Mouse (Mus musculus): ENCODE measurements at regions not wholly inside any gene's neighbourhood (a gene's known extent, or its start where the extent isn't known, plus 50 kb on each side); places are given as distances from the start of the nearest gene placed in this dataset.

DNA sequence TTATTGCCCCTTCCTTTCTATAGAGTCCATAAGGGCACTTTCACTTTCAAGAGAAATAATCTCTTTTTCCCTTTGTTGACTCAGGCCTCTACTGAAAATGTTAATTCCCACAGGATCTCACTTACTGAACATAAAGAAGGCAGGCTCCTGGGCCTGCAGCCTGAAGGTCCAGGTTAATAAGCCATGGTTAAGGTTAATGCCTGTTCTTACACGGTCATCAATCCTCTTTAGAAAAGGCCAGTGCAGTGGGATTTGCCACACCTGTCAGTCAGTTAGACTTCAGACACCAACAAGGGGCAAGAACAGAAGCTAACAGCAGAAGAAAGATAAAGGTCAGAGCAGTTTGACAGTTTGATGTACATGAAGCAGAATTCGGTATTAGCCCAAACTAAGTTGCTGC lies 288.6 kb downstream of the Fam84b start:
- no peak for TF ChIP-seq CTCF (IDR thresholded peaks at IDR 0.05; ENCODE audit: insufficient read depth, low read length)
- no peak for DNase-seq
- Histone ChIP-seq H3K4me3 (replicated peaks; ENCODE audit: extremely low read depth, low read depth, low read length) (no peak overlapping the region), H3K4me1 (ENCODE audit: control insufficient read depth, insufficient read depth, low read length) (no peaks in the 10 kb centered on the region)
- WGBS, result 63% methylated on average over 2 of the region's 2 CpGs

GRCm38 (mm10) chr15:60560641-60561040 lies 292.9 kb downstream of the Fam84b start:
- Histone ChIP-seq H3K4me1 (ENCODE audit: control insufficient read depth, insufficient read depth, low read length) (no peaks in the 10 kb centered on the region), H3K4me3 (replicated peaks; ENCODE audit: extremely low read depth, low read depth, low read length) (no peak overlapping the region)
- WGBS, result 95% methylated on average over 1 of the region's 1 CpGs
- no peak for TF ChIP-seq CTCF (IDR thresholded peaks at IDR 0.05; ENCODE audit: insufficient read depth, low read length)
- no peak for TF ChIP-seq POLR2A (IDR thresholded peaks at IDR 0.05; ENCODE audit: borderline replicate concordance, extremely low read depth, low read depth, low read length)
- no peak for DNase-seq

- 89% methylated on average over 2 of the region's 2 CpGs for WGBS
- TF ChIP-seq POLR2A (IDR thresholded peaks at IDR 0.05; ENCODE audit: borderline replicate concordance, extremely low read depth, low read depth, low read length), result no peak
- no peak for TF ChIP-seq CTCF (IDR thresholded peaks at IDR 0.05; ENCODE audit: insufficient read depth, low read length)
- Histone ChIP-seq H3K4me1 (ENCODE audit: control insufficient read depth, insufficient read depth, low read length) (no peaks in the 10 kb centered on the region), H3K4me3 (replicated peaks; ENCODE audit: extremely low read depth, low read depth, low read length) (no peak overlapping the region)
- no peak for DNase-seq
Observed at GRCm38 (mm10) chr15:60555691-60556090, 297.9 kb downstream of the Fam84b start.

GRCm38 (mm10) chr15:60554587-60554986 lies 299.0 kb downstream of the Fam84b start:
- H3K4me3 ChIP-seq (replicated peaks; ENCODE audit: extremely low read depth, low read depth, low read length), result no peak overlapping the region
- WGBS, result 36% methylated on average over 1 of the region's 1 CpGs
- H3K4me1 ChIP-seq (ENCODE audit: control insufficient read depth, insufficient read depth, low read length), result no peaks in the 10 kb centered on the region
- no peak for DNase-seq
- TF ChIP-seq CTCF (IDR thresholded peaks at IDR 0.05; ENCODE audit: insufficient read depth, low read length), result no peak

DNA sequence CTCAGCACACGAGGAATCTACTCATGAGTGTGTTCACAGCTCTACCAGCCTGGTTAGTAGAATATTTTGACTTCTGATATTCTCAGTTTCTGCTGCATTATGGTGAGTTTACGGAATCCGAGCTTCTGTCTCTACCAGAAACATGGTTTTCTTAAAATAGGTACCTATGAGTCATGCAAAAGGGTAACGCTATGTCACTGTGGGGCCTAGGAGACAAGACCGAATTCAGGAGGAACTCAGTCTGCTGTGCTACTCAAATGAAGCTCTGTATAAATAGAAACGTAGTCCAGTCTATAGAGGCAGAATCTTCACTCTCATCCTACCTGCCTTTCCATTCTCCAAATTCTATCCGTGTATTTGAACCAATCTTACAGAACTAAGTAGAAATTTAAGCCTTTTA lies 305.5 kb downstream of the Fam84b start:
- DNase-seq, result no peak
- TF ChIP-seq CTCF (IDR thresholded peaks at IDR 0.05; ENCODE audit: insufficient read depth, low read length) (no peak), POLR2A (IDR thresholded peaks at IDR 0.05; ENCODE audit: borderline replicate concordance, extremely low read depth, low read depth, low read length) (no peak)
- WGBS, result 84% methylated on average over 7 of the region's 7 CpGs
- Histone ChIP-seq H3K4me1 (ENCODE audit: control insufficient read depth, insufficient read depth, low read length) (no peaks in the 10 kb centered on the region), H3K4me3 (replicated peaks; ENCODE audit: extremely low read depth, low read depth, low read length) (no peak overlapping the region)

- Histone ChIP-seq H3K4me3 (replicated peaks; ENCODE audit: extremely low read depth, low read depth, low read length) (no peak overlapping the region), H3K4me1 (ENCODE audit: control insufficient read depth, insufficient read depth, low read length) (no peaks in the 10 kb centered on the region; the same call in 1 of the 2 replicates)
- TF ChIP-seq CTCF (IDR thresholded peaks at IDR 0.05; ENCODE audit: insufficient read depth, low read length) (no peak), POLR2A (IDR thresholded peaks at IDR 0.05; ENCODE audit: borderline replicate concordance, extremely low read depth, low read depth, low read length) (no peak)
- no peak for DNase-seq
- WGBS, result 89% methylated on average over 4 of the region's 4 CpGs
Observed at GRCm38 (mm10) chr15:60537191-60537590, 316.4 kb downstream of the Fam84b start.

- Histone ChIP-seq H3K4me3 (replicated peaks; ENCODE audit: extremely low read depth, low read depth, low read length) (no peak overlapping the region), H3K4me1 (ENCODE audit: control insufficient read depth, insufficient read depth, low read length) (no peaks in the 10 kb centered on the region; the same call in 1 of the 2 replicates)
- no peak for TF ChIP-seq CTCF (IDR thresholded peaks at IDR 0.05; ENCODE audit: insufficient read depth, low read length)
- no peak for TF ChIP-seq POLR2A (IDR thresholded peaks at IDR 0.05; ENCODE audit: borderline replicate concordance, extremely low read depth, low read depth, low read length)
- peak; percentile 6 for DNase-seq
- WGBS, result 46% methylated on average over 9 of the region's 9 CpGs
Observed at GRCm38 (mm10) chr15:60534701-60535100, 318.9 kb downstream of the Fam84b start.

DNA sequence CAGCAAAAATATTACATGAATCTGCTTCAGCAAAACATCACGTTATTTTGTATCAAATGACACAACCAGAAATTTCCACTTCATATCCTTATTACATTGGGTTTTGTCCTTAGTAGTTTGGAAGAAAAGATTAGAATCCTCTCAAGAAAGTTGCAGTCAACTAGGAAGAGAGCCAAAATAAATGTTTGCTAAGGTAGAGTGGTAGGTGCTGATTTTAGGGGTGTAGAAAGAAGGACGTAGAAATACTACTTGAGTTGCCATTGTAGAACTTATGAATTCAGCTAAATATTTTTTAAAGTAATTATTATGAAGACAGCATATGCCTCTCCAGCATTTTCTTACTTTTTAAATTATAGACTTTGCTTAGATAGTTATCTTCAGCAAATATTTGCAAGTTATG lies 336.8 kb downstream of the Fam84b start:
- no peak for DNase-seq
- Histone ChIP-seq H3K4me1 (ENCODE audit: control insufficient read depth, insufficient read depth, low read length) (no peaks in the 10 kb centered on the region), H3K4me3 (replicated peaks; ENCODE audit: extremely low read depth, low read depth, low read length) (no peak overlapping the region)
- WGBS, result 68% methylated on average over 2 of the region's 2 CpGs
- TF ChIP-seq POLR2A (IDR thresholded peaks at IDR 0.05; ENCODE audit: borderline replicate concordance, extremely low read depth, low read depth, low read length) (no peak), CTCF (IDR thresholded peaks at IDR 0.05; ENCODE audit: insufficient read depth, low read length) (no peak)

DNA sequence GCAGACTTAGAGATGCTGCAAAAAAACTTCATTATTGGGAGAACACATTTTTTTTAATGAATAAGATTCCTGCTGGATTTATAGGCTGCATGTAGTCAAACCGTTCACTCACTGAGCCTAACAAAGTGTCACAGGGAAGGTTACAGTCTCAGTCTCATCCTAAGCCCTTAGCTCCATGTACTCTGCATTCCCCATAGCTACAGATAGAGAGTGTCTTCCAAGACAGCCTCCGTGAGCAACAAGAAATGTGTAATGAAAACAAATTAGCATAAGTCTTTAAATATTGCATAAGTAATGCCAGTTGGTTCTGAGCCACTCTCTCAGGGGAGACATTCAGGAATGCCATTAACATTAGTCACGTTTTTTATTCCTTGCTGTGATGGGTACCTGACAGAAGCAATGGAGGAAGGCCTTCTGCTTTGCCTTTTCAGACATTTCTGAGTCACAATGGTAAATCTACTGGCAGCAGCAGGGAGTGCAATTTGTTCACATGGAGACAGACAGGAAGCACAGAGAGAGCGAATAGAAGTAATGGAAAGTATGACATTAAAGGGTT lies 376.7 kb downstream of the Fam84b start:
- no peak for TF ChIP-seq POLR2A (IDR thresholded peaks at IDR 0.05; ENCODE audit: borderline replicate concordance, extremely low read depth, low read depth, low read length)
- no peak for TF ChIP-seq CTCF (IDR thresholded peaks at IDR 0.05; ENCODE audit: insufficient read depth, low read length)
- Histone ChIP-seq H3K4me3 (replicated peaks; ENCODE audit: extremely low read depth, low read depth, low read length) (no peak overlapping the region), H3K4me1 (ENCODE audit: control insufficient read depth, insufficient read depth, low read length) (no peaks in the 10 kb centered on the region)
- DNase-seq, result no peak
- 77% methylated on average over 4 of the region's 4 CpGs for WGBS

DNA sequence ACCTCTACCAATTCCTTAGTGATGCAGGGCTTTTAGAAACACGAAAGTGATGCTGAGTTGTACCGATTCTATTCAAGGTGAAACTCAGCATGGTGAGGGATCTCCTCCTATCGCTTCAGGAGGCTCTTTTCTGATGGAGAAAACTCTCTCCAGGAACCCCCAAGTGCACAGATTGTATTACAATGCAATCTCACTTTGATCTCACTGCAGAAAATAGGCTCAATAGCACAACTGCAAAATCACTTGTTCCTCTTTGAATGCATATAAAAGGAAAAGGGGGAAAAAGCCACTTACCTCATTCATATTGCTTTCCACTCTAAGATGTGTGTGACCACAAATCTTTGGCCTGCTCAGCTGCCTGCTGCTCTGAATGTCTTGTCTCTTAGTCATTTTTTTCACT lies 378.5 kb downstream of the Fam84b start:
- H3K4me3 ChIP-seq (replicated peaks; ENCODE audit: extremely low read depth, low read depth, low read length), result no peak overlapping the region
- TF ChIP-seq CTCF (IDR thresholded peaks at IDR 0.05; ENCODE audit: insufficient read depth, low read length) (no peak), POLR2A (IDR thresholded peaks at IDR 0.05; ENCODE audit: borderline replicate concordance, extremely low read depth, low read depth, low read length) (no peak)
- no peak for DNase-seq
- no peaks in the 10 kb centered on the region for H3K4me1 ChIP-seq (ENCODE audit: control insufficient read depth, insufficient read depth, low read length)
- WGBS, result 66% methylated on average over 3 of the region's 3 CpGs

Data from lung, adult 2 months (tissue).